Mouse (Mus musculus) CD4-positive, CD25-positive, alpha-beta regulatory T cell, adult 9 weeks (primary cell): ENCODE data around the gene Gm21788. TPM values are rescaled to one million over a fixed set of nuclear protein-coding genes. Genes with fewer than 3 reads are reported as not detected.

Experiments
- polyA plus RNA-seq: library from polyadenylated mRNA; unstranded; fragments of 100-300 nt; shearing (Covaris generic); gene quantifications from one replicate; pipeline ENCODE4 v1.2.1, GENCODE M21; 2017

Gene Gm21788
- polyA plus RNA-seq: not detected

DNA sequence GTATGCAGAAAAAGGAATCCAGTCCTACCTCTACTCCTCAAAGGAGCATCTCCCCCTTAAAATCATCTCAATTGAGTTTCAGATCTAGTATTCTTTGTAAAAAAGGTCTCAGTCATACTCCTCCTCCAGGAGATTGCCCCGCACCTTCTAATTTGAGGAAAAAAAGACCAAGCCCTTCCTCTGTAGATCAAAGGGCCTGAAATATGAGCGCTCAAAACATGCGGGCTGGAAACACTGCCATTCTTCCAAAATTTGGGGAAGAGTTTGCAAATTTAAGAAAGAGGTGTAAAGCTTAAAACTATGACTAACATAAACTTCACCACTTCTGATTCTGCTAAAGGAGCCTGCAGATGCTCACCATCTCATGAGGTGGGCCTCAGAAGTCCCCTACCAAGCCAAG is at the start of gene Gm21788:
Gm21788 (plus strand) TSS at position 301 of the 400 bp plus-strand sequence.

Other genes with a start within 250 kb of the Gm21788 start
- gene Gm21244, start 235.7 kb upstream of the Gm21788 start, polyA plus RNA-seq: 0.09 TPM
- not detected for gene Gm28998, start 151.2 kb upstream of the Gm21788 start, polyA plus RNA-seq
- gene Gm20826, start 233.5 kb downstream of the Gm21788 start, polyA plus RNA-seq: not detected